Mouse (Mus musculus): ENCODE measurements around the gene Usp7. TPM values are rescaled to one million over a fixed set of nuclear protein-coding genes. Genes with fewer than 3 reads are reported as not detected.

Usp7 gene
- polyA plus RNA-seq, 1 experiment: 94.8 TPM

DNA sequence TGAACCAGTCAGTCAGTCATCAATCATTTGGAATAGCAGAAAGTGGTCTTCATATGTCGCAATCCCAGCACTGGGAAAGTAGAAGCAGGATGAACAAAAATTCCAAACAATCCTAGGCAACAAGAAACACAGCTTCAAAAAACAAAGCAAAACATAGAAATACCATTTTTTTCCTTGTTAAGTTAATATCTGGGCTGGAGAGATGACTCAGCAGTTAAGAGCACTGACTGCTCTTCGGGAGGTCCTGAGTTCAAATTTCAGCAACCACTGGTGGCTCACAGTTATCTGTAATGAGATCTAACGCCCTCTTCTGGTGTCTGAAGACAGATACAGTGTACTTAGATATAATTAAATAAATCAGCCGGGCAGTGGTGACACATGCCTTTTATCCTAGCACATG is 30.5 kb upstream of the Usp7 start:
- no peak overlapping the region for H3K4me3 ChIP-seq (ENCODE audit: control insufficient read depth, insufficient read depth, low read length)
- H3K36me3 ChIP-seq (ENCODE audit: control insufficient read depth, insufficient read depth, low read length): no peaks in the 10 kb centered on the region
- WGBS: 92% methylated on average over 4 of the region's 4 CpGs
- H3K27me3 ChIP-seq (ENCODE audit: control insufficient read depth, insufficient read depth, low read length): no peaks in the 10 kb centered on the region
- TF ChIP-seq CTCF (IDR thresholded peaks at IDR 0.05; ENCODE audit: borderline replicate concordance, control insufficient read depth, extremely low read depth, insufficient read depth, low read length, poor library complexity) (no peak), POLR2A (IDR thresholded peaks at IDR 0.05; ENCODE audit: control insufficient read depth, extremely low read depth, insufficient read depth, low read length, poor library complexity) (no peak)
- H3K4me1 ChIP-seq (replicated peaks; ENCODE audit: control insufficient read depth, insufficient read depth, low read length): no peaks in the 10 kb centered on the region
- no peak for DNase-seq
- no peak overlapping the region for H3K27ac ChIP-seq (ENCODE audit: control insufficient read depth, insufficient read depth, low read length)

DNA sequence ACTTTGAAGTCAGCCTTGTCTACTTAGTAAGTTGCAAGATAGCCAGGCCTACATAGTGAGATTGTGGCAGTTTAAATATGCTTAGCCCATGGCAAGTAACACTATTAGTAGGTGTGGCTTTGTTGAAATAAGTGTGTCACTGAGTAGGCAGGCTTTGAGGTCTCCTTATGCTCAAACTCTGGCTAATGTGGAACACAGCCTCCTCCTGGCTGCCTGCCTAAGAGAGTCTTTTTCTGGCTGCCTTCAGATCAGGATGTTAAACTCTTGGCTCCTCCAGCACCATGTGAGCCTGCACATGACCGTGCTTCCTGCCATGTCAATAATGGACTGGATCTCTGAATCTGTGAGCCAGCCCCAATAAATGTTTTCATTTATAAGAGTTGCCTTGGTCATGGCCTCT is 29.3 kb upstream of the Usp7 start:
- Histone ChIP-seq H3K36me3 (ENCODE audit: control insufficient read depth, insufficient read depth, low read length) (no peaks in the 10 kb centered on the region), H3K27ac (ENCODE audit: control insufficient read depth, insufficient read depth, low read length) (no peak overlapping the region), H3K4me3 (ENCODE audit: control insufficient read depth, insufficient read depth, low read length) (no peak overlapping the region), H3K27me3 (ENCODE audit: control insufficient read depth, insufficient read depth, low read length) (no peaks in the 10 kb centered on the region), H3K4me1 (replicated peaks; ENCODE audit: control insufficient read depth, insufficient read depth, low read length) (no peaks in the 10 kb centered on the region)
- no peak for DNase-seq
- WGBS: 97% methylated on average over 1 of the region's 1 CpGs
- TF ChIP-seq POLR2A (IDR thresholded peaks at IDR 0.05; ENCODE audit: control insufficient read depth, extremely low read depth, insufficient read depth, low read length, poor library complexity) (no peak), CTCF (IDR thresholded peaks at IDR 0.05; ENCODE audit: borderline replicate concordance, control insufficient read depth, extremely low read depth, insufficient read depth, low read length, poor library complexity) (no peak)

- Histone ChIP-seq H3K27ac (ENCODE audit: control insufficient read depth, insufficient read depth, low read length) (no peak overlapping the region), H3K4me1 (replicated peaks; ENCODE audit: control insufficient read depth, insufficient read depth, low read length) (no peaks in the 10 kb centered on the region), H3K27me3 (ENCODE audit: control insufficient read depth, insufficient read depth, low read length) (no peaks in the 10 kb centered on the region), H3K4me3 (ENCODE audit: control insufficient read depth, insufficient read depth, low read length) (no peak overlapping the region), H3K36me3 (ENCODE audit: control insufficient read depth, insufficient read depth, low read length) (no peaks in the 10 kb centered on the region)
- DNase-seq: no peak
- WGBS: 90% methylated on average over 4 of the region's 4 CpGs
- no peak for TF ChIP-seq CTCF (IDR thresholded peaks at IDR 0.05; ENCODE audit: borderline replicate concordance, control insufficient read depth, extremely low read depth, insufficient read depth, low read length, poor library complexity)
These were observed 25.8 kb upstream of the Usp7 start for GRCm38 (mm10) chr16:8817872-8818271.

- DNase-seq: no peak
- H3K4me3 ChIP-seq (ENCODE audit: control insufficient read depth, insufficient read depth, low read length): no peak overlapping the region
- no peaks in the 10 kb centered on the region for H3K27me3 ChIP-seq (ENCODE audit: control insufficient read depth, insufficient read depth, low read length)
- no peaks in the 10 kb centered on the region for H3K36me3 ChIP-seq (ENCODE audit: control insufficient read depth, insufficient read depth, low read length)
- 85% methylated on average over 14 of the region's 14 CpGs for WGBS
- H3K4me1 ChIP-seq (replicated peaks; ENCODE audit: control insufficient read depth, insufficient read depth, low read length): no peaks in the 10 kb centered on the region
- no peak overlapping the region for H3K27ac ChIP-seq (ENCODE audit: control insufficient read depth, insufficient read depth, low read length)
- TF ChIP-seq CTCF (IDR thresholded peaks at IDR 0.05; ENCODE audit: borderline replicate concordance, control insufficient read depth, extremely low read depth, insufficient read depth, low read length, poor library complexity) (no peak), POLR2A (IDR thresholded peaks at IDR 0.05; ENCODE audit: control insufficient read depth, extremely low read depth, insufficient read depth, low read length, poor library complexity) (no peak)
These were observed 18.5 kb upstream of the Usp7 start for GRCm38 (mm10) chr16:8810399-8811127.

GRCm38 (mm10) chr16:8806703-8807102 is 14.6 kb upstream of the Usp7 start:
- H3K4me3 ChIP-seq (ENCODE audit: control insufficient read depth, insufficient read depth, low read length): no peak overlapping the region
- WGBS: 33% methylated on average over 4 of the region's 4 CpGs
- TF ChIP-seq CTCF (IDR thresholded peaks at IDR 0.05; ENCODE audit: borderline replicate concordance, control insufficient read depth, extremely low read depth, insufficient read depth, low read length, poor library complexity): no peak
- H3K27me3 ChIP-seq (ENCODE audit: control insufficient read depth, insufficient read depth, low read length): no peaks in the 10 kb centered on the region
- peak; percentile 48 for DNase-seq
- H3K36me3 ChIP-seq (ENCODE audit: control insufficient read depth, insufficient read depth, low read length): no peaks in the 10 kb centered on the region
- no peak overlapping the region for H3K27ac ChIP-seq (ENCODE audit: control insufficient read depth, insufficient read depth, low read length)
- H3K4me1 ChIP-seq (replicated peaks; ENCODE audit: control insufficient read depth, insufficient read depth, low read length): no peaks in the 10 kb centered on the region

- Histone ChIP-seq H3K27ac (ENCODE audit: control insufficient read depth, insufficient read depth, low read length) (no peak overlapping the region), H3K4me1 (replicated peaks; ENCODE audit: control insufficient read depth, insufficient read depth, low read length) (no peaks in the 10 kb centered on the region), H3K4me3 (ENCODE audit: control insufficient read depth, insufficient read depth, low read length) (no peak overlapping the region), H3K27me3 (ENCODE audit: control insufficient read depth, insufficient read depth, low read length) (no peaks in the 10 kb centered on the region), H3K36me3 (ENCODE audit: control insufficient read depth, insufficient read depth, low read length) (no peaks in the 10 kb centered on the region)
- no peak for DNase-seq
- WGBS: 97% methylated on average over 2 of the region's 2 CpGs
- TF ChIP-seq POLR2A (IDR thresholded peaks at IDR 0.05; ENCODE audit: control insufficient read depth, extremely low read depth, insufficient read depth, low read length, poor library complexity) (no peak), CTCF (IDR thresholded peaks at IDR 0.05; ENCODE audit: borderline replicate concordance, control insufficient read depth, extremely low read depth, insufficient read depth, low read length, poor library complexity) (no peak)
These were observed 3.8 kb upstream of the Usp7 start for GRCm38 (mm10) chr16:8795906-8796305.

GRCm38 (mm10) chr16:8794952-8795351 is 2.8 kb upstream of the Usp7 start:
- H3K36me3 ChIP-seq (ENCODE audit: control insufficient read depth, insufficient read depth, low read length): no peaks in the 10 kb centered on the region
- DNase-seq: peak; percentile 9
- no peak overlapping the region for H3K27ac ChIP-seq (ENCODE audit: control insufficient read depth, insufficient read depth, low read length)
- WGBS: 8% methylated on average over 3 of the region's 3 CpGs
- no peak for TF ChIP-seq CTCF (IDR thresholded peaks at IDR 0.05; ENCODE audit: borderline replicate concordance, control insufficient read depth, extremely low read depth, insufficient read depth, low read length, poor library complexity)
- no peak for TF ChIP-seq POLR2A (IDR thresholded peaks at IDR 0.05; ENCODE audit: control insufficient read depth, extremely low read depth, insufficient read depth, low read length, poor library complexity)
- no peaks in the 10 kb centered on the region for H3K4me1 ChIP-seq (replicated peaks; ENCODE audit: control insufficient read depth, insufficient read depth, low read length)
- H3K27me3 ChIP-seq (ENCODE audit: control insufficient read depth, insufficient read depth, low read length): no peaks in the 10 kb centered on the region
- H3K4me3 ChIP-seq (ENCODE audit: control insufficient read depth, insufficient read depth, low read length): no peak overlapping the region
